In the genomic region with DNA sequence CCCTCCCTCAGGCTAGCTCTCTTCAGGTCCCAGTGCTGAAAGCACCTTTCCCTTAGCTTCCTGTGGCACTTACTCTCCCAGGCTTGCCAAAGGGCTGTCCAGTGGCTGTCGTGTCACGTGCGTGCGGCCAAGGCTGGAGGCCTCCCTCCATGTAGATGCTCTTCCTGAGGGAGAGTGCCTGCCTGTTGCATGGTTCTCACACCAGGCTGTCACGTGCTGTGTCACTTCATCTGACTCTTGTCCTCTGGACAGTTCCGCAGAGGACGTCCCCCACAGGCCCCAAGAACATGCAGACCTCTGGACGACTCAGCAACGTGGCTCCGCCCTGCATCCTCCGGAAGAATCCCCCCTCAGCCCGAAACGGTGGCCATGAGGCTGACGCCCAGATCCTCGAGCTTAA, we compare ENCODE assay signal across 27 mouse cellular contexts. TPM values are rescaled to one million over a fixed set of nuclear protein-coding genes. Genes with fewer than 3 reads are reported as not detected.
DNase-seq lines count a peak whose midpoint lies in the region; ATAC-seq and TF ChIP-seq lines count a peak whose summit lies in the region.
"Had no signal": no experiment of that assay in that cellular context is flagged by ENCODE, and none has a peak within 500 bp of the region (broad histone marks: within the 10 kb centered on the region; RNA-seq: fewer than 3 reads in every experiment).

No protein-coding gene starts in this region.

- peak overlapping the region; percentile 7; the same call in 1 of the 2 replicates for H3K4me3 ChIP-seq in gastrocnemius, adult 2 months
- H3K4me3 ChIP-seq in heart, embryonic 13.5 days, result no peak overlapping the region
- no peak overlapping the region for H3K4me3 ChIP-seq in liver, embryonic 11.5 days (ENCODE audit: low read depth, low read length)
- H3K4me3 ChIP-seq in liver, postnatal 0 days (ENCODE audit: low read depth, low read length), result no peak overlapping the region
- H3K4me3 ChIP-seq in E14TG2a.4 (replicated peaks; ENCODE audit: low read length), result peak overlapping the region; percentile 30
- H3K4me3 ChIP-seq: embryonic facial prominence, embryonic 12.5 days; forebrain, embryonic 10.5 days; forebrain, embryonic 15.5 days; hindbrain, embryonic 12.5 days; liver, embryonic 15.5 days; midbrain, embryonic 12.5 days; myocyte; neural tube, embryonic 12.5 days had no signal

- H3K36me3 ChIP-seq in heart, embryonic 13.5 days, result peaks cover 13% of the 10 kb centered on the region
- H3K36me3 ChIP-seq in liver, embryonic 11.5 days (ENCODE audit: control insufficient read depth, insufficient read depth, low read length), result no peaks in the 10 kb centered on the region
- H3K36me3 ChIP-seq in liver, postnatal 0 days (replicated peaks; ENCODE audit: insufficient read depth, low read length), result no peaks in the 10 kb centered on the region
- no peaks in the 10 kb centered on the region for H3K36me3 ChIP-seq in E14TG2a.4 (ENCODE audit: insufficient read depth, low read length)
- H3K36me3 ChIP-seq: liver, embryonic 15.5 days had no signal

- TF ChIP-seq EP300 in liver, postnatal 0 days (IDR thresholded peaks at IDR 0.05; ENCODE audit: low read depth), result no peak

- no peak for TF ChIP-seq CTCF in gastrocnemius, adult 2 months (IDR thresholded peaks at IDR 0.05)
- no peak for TF ChIP-seq CTCF in liver, postnatal 0 days (IDR thresholded peaks at IDR 0.05; ENCODE audit: low read depth)
- TF ChIP-seq CTCF in E14TG2a.4 (conservative IDR thresholded peaks at IDR 0.05; ENCODE audit: low read length), result no peak

- no peak for ATAC-seq in heart, embryonic 13.5 days (ENCODE audit: extremely low read depth, insufficient number of reproducible peaks, low FRiP score, low TSS enrichment)
- ATAC-seq in liver, embryonic 11.5 days (replicated peaks; ENCODE audit: low FRiP score), result no peak
- ATAC-seq in liver, postnatal 0 days, result no peak
- ATAC-seq: forebrain, embryonic 15.5 days had no signal

- WGBS in heart, embryonic 13.5 days, result 29% methylated on average over 15 of the region's 15 CpGs
- 31% methylated on average over 15 of the region's 15 CpGs for whole genome bisulfite sequencing in liver, embryonic 11.5 days
- 54% methylated on average over 15 of the region's 15 CpGs for WGBS in liver, postnatal 0 days (ENCODE audit: insufficient replicate concordance)

- no peaks in the 10 kb centered on the region for H3K9me3 ChIP-seq in heart, embryonic 13.5 days
- no peaks in the 10 kb centered on the region for H3K9me3 ChIP-seq in liver, embryonic 11.5 days (ENCODE audit: control insufficient read depth, low read length)
- no peaks in the 10 kb centered on the region for H3K9me3 ChIP-seq in liver, postnatal 0 days (ENCODE audit: low read length)
- H3K9me3 ChIP-seq in E14TG2a.4 (ENCODE audit: low read length), result no peaks in the 10 kb centered on the region
- H3K9me3 ChIP-seq: embryonic facial prominence, embryonic 12.5 days; forebrain, embryonic 15.5 days; hindbrain, embryonic 12.5 days; liver, embryonic 15.5 days; megakaryocyte, embryonic 14.5 days; midbrain, embryonic 12.5 days; neural tube, embryonic 12.5 days had no signal

- no peak for DNase-seq in gastrocnemius, adult 2 months
- DNase-seq in gastrocnemius, adult 18-20 months (ENCODE audit: low spot score), result no peak
- DNase-seq in heart, adult 8-10 months (ENCODE audit: low spot score), result no peak
- no peak for DNase-seq in liver, embryonic 11.5 days (ENCODE audit: low spot score)
- DNase-seq in liver, postnatal 0 days, result no peak
- no peak for DNase-seq in adrenal gland, postnatal 10 days
- DNase-seq: adrenal gland, postnatal 14 days; cerebellum, adult 11 months; cerebellum, adult 9-10 months; cerebellum, postnatal 36 days; kidney, postnatal 25 days; lung, postnatal 36 days; right cerebral cortex, adult 18-20 months; spleen, adult 18-20 months; thymus, postnatal 14 days had no signal

- intact Hi-C loops in gastrocnemius, adult 2 months (cut with DNase I), result no loop called here

- H3K4me1 ChIP-seq in heart, embryonic 13.5 days, result peaks cover 14% of the 10 kb centered on the region
- H3K4me1 ChIP-seq in liver, embryonic 11.5 days (replicated peaks; ENCODE audit: control insufficient read depth, insufficient read depth, low read length), result no peaks in the 10 kb centered on the region
- 0 out of 2 replicates have a peak, but pooled peaks cover 5% of the 10 kb centered on the region for H3K4me1 ChIP-seq in liver, postnatal 0 days (ENCODE audit: insufficient read depth)
- peaks cover 38% of the 10 kb centered on the region for H3K4me1 ChIP-seq in E14TG2a.4 (replicated peaks; ENCODE audit: low read depth, low read length)
- H3K4me1 ChIP-seq: neural tube, embryonic 12.5 days had no signal

- H3K27ac ChIP-seq in gastrocnemius, adult 2 months, result 0 out of 2 replicates have a peak overlapping the region, but pooled peaks have one; percentile 8
- no peak overlapping the region for H3K27ac ChIP-seq in heart, embryonic 13.5 days (replicated peaks)
- H3K27ac ChIP-seq in liver, embryonic 11.5 days (ENCODE audit: low read depth, low read length), result no peak overlapping the region
- no peak overlapping the region for H3K27ac ChIP-seq in liver, postnatal 0 days (ENCODE audit: low read depth)
- H3K27ac ChIP-seq: embryonic facial prominence, embryonic 12.5 days; forebrain, embryonic 10.5 days; forebrain, embryonic 15.5 days; hindbrain, embryonic 12.5 days; liver, embryonic 15.5 days; midbrain, embryonic 12.5 days; neural tube, embryonic 12.5 days had no signal

- peak overlapping the region; percentile 9; the same call in 1 of the 2 replicates for H3K4me2 ChIP-seq in heart, embryonic 13.5 days
- 0 out of 2 replicates have a peak overlapping the region, but pooled peaks have one; percentile 10 for H3K4me2 ChIP-seq in liver, embryonic 11.5 days
- H3K4me2 ChIP-seq in liver, postnatal 0 days (ENCODE audit: low read depth, low read length), result no peak overlapping the region
- H3K4me2 ChIP-seq: embryonic facial prominence, embryonic 12.5 days; forebrain, embryonic 15.5 days; hindbrain, embryonic 12.5 days; liver, embryonic 15.5 days; midbrain, embryonic 12.5 days; neural tube, embryonic 12.5 days had no signal

- H3K27me3 ChIP-seq in heart, embryonic 13.5 days (replicated peaks), result no peaks in the 10 kb centered on the region
- no peaks in the 10 kb centered on the region for H3K27me3 ChIP-seq in liver, embryonic 11.5 days (replicated peaks; ENCODE audit: control insufficient read depth, insufficient read depth, low read length)
- H3K27me3 ChIP-seq in liver, postnatal 0 days (ENCODE audit: insufficient read depth, low read length), result no peaks in the 10 kb centered on the region
- peaks cover 12% of the 10 kb centered on the region for H3K27me3 ChIP-seq in E14TG2a.4 (ENCODE audit: insufficient read depth, low read length)
- H3K27me3 ChIP-seq: embryonic facial prominence, embryonic 12.5 days; forebrain, embryonic 15.5 days; hindbrain, embryonic 12.5 days; liver, embryonic 15.5 days; midbrain, embryonic 12.5 days; neural tube, embryonic 12.5 days; Patski had no signal

- H3K9ac ChIP-seq in heart, embryonic 13.5 days, result 0 out of 2 replicates have a peak overlapping the region, but pooled peaks have one; percentile 10
- H3K9ac ChIP-seq in liver, embryonic 11.5 days (ENCODE audit: low read depth, low read length), result no peak overlapping the region
- H3K9ac ChIP-seq in liver, postnatal 0 days (replicated peaks), result no peak overlapping the region
- H3K9ac ChIP-seq: embryonic facial prominence, embryonic 12.5 days; forebrain, embryonic 15.5 days; liver, embryonic 15.5 days; neural tube, embryonic 12.5 days had no signal

RNA-seq across cellular contexts. Expression of gene Tmem214, which starts 3.5 kb away (rescaled TPM):
- 10 to 100 TPM; 28.8 to 31.2 TPM for total RNA-seq in gastrocnemius, adult 2 months (2021)
- 10 to 100 TPM; 28.8 to 29.7 TPM for total RNA-seq in gastrocnemius, adult 18-20 months (2021)
- polyA plus RNA-seq in heart, embryonic 13.5 days (2015; fragmentation: Nextera tagmentation; extraction: Ambion mirVana), result 66.8 and 68.0 TPM in 2 replicates
- total RNA-seq in heart, adult 8-10 months (2022), result 10 to 100 TPM; 37.4 to 39.9 (median 38.4) TPM
- 66.5 and 67.2 TPM in 2 replicates for polyA plus RNA-seq in liver, embryonic 11.5 days (2014; fragmentation: Nextera tagmentation; extraction: Ambion mirVana)
- 32.1 and 33.0 TPM in 2 replicates for polyA plus RNA-seq in liver, postnatal 0 days (2015; fragmentation: Nextera tagmentation; extraction: Ambion mirVana)
- total RNA-seq in adrenal gland, postnatal 10 days (2021), result 10 to 100 TPM; 49.4 to 50.4 TPM

RNA-seq across cellular contexts. Expression of gene Agbl5, which starts 24.2 kb away (rescaled TPM):
- 1 to 10 TPM; 1.6 to 2.3 TPM for total RNA-seq in gastrocnemius, adult 2 months (2021)
- 1 to 10 TPM; 2.1 to 3.4 TPM for total RNA-seq in gastrocnemius, adult 18-20 months (2021)
- 9.9 and 11.5 TPM in 2 replicates for polyA plus RNA-seq in heart, embryonic 13.5 days (2015; fragmentation: Nextera tagmentation; extraction: Ambion mirVana)
- total RNA-seq in heart, adult 8-10 months (2022), result 1 to 10 TPM; 4.9 to 6.3 (median 5.6) TPM
- polyA plus RNA-seq in liver, embryonic 11.5 days (2014; fragmentation: Nextera tagmentation; extraction: Ambion mirVana), result 12.4 and 14.4 TPM in 2 replicates
- 3.1 and 3.2 TPM in 2 replicates for polyA plus RNA-seq in liver, postnatal 0 days (2015; fragmentation: Nextera tagmentation; extraction: Ambion mirVana)
- 10 to 100 TPM; 12.4 to 17.0 TPM for total RNA-seq in adrenal gland, postnatal 10 days (2021)

RNA-seq across cellular contexts. Expression of gene Ost4, which starts 43.3 kb away (rescaled TPM):
- 100 to 1,000 TPM; 103 to 121 TPM for total RNA-seq in gastrocnemius, adult 2 months (2021)
- total RNA-seq in gastrocnemius, adult 18-20 months (2021), result 100 to 1,000 TPM; 110 to 114 TPM
- 421 and 441 TPM in 2 replicates for polyA plus RNA-seq in heart, embryonic 13.5 days (2015; fragmentation: Nextera tagmentation; extraction: Ambion mirVana)
- 100 to 1,000 TPM; 140 to 164 (median 156) TPM for total RNA-seq in heart, adult 8-10 months (2022)
- 467 and 501 TPM in 2 replicates for polyA plus RNA-seq in liver, embryonic 11.5 days (2014; fragmentation: Nextera tagmentation; extraction: Ambion mirVana)
- 263 and 277 TPM in 2 replicates for polyA plus RNA-seq in liver, postnatal 0 days (2015; fragmentation: Nextera tagmentation; extraction: Ambion mirVana)
- 100 to 1,000 TPM; 208 to 219 TPM for total RNA-seq in adrenal gland, postnatal 10 days (2021)

RNA-seq across cellular contexts. Expression of gene Emilin1, which starts 48.9 kb away (rescaled TPM):
- 1 to 10 TPM; 2.7 to 7.7 TPM for total RNA-seq in gastrocnemius, adult 2 months (2021)
- total RNA-seq in gastrocnemius, adult 18-20 months (2021), result 1 to 10 TPM; 2.5 to 4.4 TPM
- 166 and 168 TPM in 2 replicates for polyA plus RNA-seq in heart, embryonic 13.5 days (2015; fragmentation: Nextera tagmentation; extraction: Ambion mirVana)
- 10 to 100 TPM; 13.9 to 16.6 (median 16.0) TPM for total RNA-seq in heart, adult 8-10 months (2022)
- polyA plus RNA-seq in liver, embryonic 11.5 days (2014; fragmentation: Nextera tagmentation; extraction: Ambion mirVana), result 89.5 and 95.1 TPM in 2 replicates
- polyA plus RNA-seq in liver, postnatal 0 days (2015; fragmentation: Nextera tagmentation; extraction: Ambion mirVana), result 25.3 and 30.9 TPM in 2 replicates
- total RNA-seq in adrenal gland, postnatal 10 days (2021), result 10 to 100 TPM; 60.0 to 63.4 TPM

RNA-seq across cellular contexts. Expression of gene Mapre3, which starts 49.9 kb away (rescaled TPM):
- total RNA-seq in gastrocnemius, adult 2 months (2021), result 10 to 100 TPM; 72.0 to 90.4 TPM
- 10 to 100 TPM; 90.8 to 91.0 TPM for total RNA-seq in gastrocnemius, adult 18-20 months (2021)
- 16.1 and 16.4 TPM in 2 replicates for polyA plus RNA-seq in heart, embryonic 13.5 days (2015; fragmentation: Nextera tagmentation; extraction: Ambion mirVana)
- 10 to 100 TPM; 43.1 to 48.3 (median 44.5) TPM for total RNA-seq in heart, adult 8-10 months (2022)
- 7.1 and 7.9 TPM in 2 replicates for polyA plus RNA-seq in liver, embryonic 11.5 days (2014; fragmentation: Nextera tagmentation; extraction: Ambion mirVana)
- polyA plus RNA-seq in liver, postnatal 0 days (2015; fragmentation: Nextera tagmentation; extraction: Ambion mirVana), result 7.4 and 8.0 TPM in 2 replicates
- 10 to 100 TPM; 35.9 to 47.4 TPM for total RNA-seq in adrenal gland, postnatal 10 days (2021)

Comparison
In these comparisons a context has a peak if more than half of its experiments do, and no peak if none do; other contexts are left out.
1. H3K4me3 ChIP-seq: peak in gastrocnemius, adult 2 months (single experiment) and E14TG2a.4 (single experiment); none in heart, embryonic 13.5 days (single experiment), liver, embryonic 11.5 days (single experiment) and liver, postnatal 0 days (single experiment).